Mouse (Mus musculus): Measurements from ENCODE around the gene Spag16.

Spag16 gene

GRCm38 (mm10) chr1:70082208-70082878, 255.6 kb downstream of the Spag16 start:
- DNase-seq (ENCODE audit: low spot score in 2 of 2): no peak

- no peak for DNase-seq (ENCODE audit: low spot score in 2 of 2)
These were observed 277.9 kb downstream of the Spag16 start for GRCm38 (mm10) chr1:70104683-70105082.

- no peak for DNase-seq (ENCODE audit: low spot score in 2 of 2)
These were observed 289.6 kb downstream of the Spag16 start for GRCm38 (mm10) chr1:70116212-70116982.

GRCm38 (mm10) chr1:70128035-70128434, 301.3 kb downstream of the Spag16 start:
- peak; percentile 13 to 18 for DNase-seq (ENCODE audit: low spot score in 2 of 2)

GRCm38 (mm10) chr1:70135547-70135946, 308.8 kb downstream of the Spag16 start:
- no peak for DNase-seq (ENCODE audit: low spot score in 2 of 2)

GRCm38 (mm10) chr1:70165343-70166158, 338.8 kb downstream of the Spag16 start:
- DNase-seq (ENCODE audit: low spot score in 2 of 2): no peak

GRCm38 (mm10) chr1:70180123-70180741, 353.5 kb downstream of the Spag16 start:
- no peak for DNase-seq (ENCODE audit: low spot score in 2 of 2)

GRCm38 (mm10) chr1:70264815-70265214, 438.0 kb downstream of the Spag16 start:
- no peak for DNase-seq (ENCODE audit: low spot score in 2 of 2)

GRCm38 (mm10) chr1:70265920-70266505, 439.2 kb downstream of the Spag16 start:
- no peak for DNase-seq (ENCODE audit: low spot score in 2 of 2)

GRCm38 (mm10) chr1:70270139-70270538, 443.4 kb downstream of the Spag16 start:
- peak; percentile 26 to 51 for DNase-seq (ENCODE audit: low spot score in 2 of 2)

- DNase-seq (ENCODE audit: low spot score in 2 of 2): no peak
These were observed 446.0 kb downstream of the Spag16 start for GRCm38 (mm10) chr1:70272753-70273152.

- DNase-seq (ENCODE audit: low spot score in 2 of 2): no peak
These were observed 452.5 kb downstream of the Spag16 start for GRCm38 (mm10) chr1:70279296-70279695.

- DNase-seq (ENCODE audit: low spot score in 2 of 2): no peak
These were observed 456.6 kb downstream of the Spag16 start for GRCm38 (mm10) chr1:70283388-70283787.

GRCm38 (mm10) chr1:70284140-70284539, 457.4 kb downstream of the Spag16 start:
- no peak for DNase-seq (ENCODE audit: low spot score in 2 of 2)

- peak; percentile 17 to 31 for DNase-seq (ENCODE audit: low spot score in 2 of 2)
These were observed 489.5 kb downstream of the Spag16 start for GRCm38 (mm10) chr1:70316128-70316765.

GRCm38 (mm10) chr1:70320951-70321350, 494.2 kb downstream of the Spag16 start:
- no peak for DNase-seq (ENCODE audit: low spot score in 2 of 2)

- no peak for DNase-seq (ENCODE audit: low spot score in 2 of 2)
These were observed 519.4 kb downstream of the Spag16 start for GRCm38 (mm10) chr1:70346179-70346578.

- DNase-seq (ENCODE audit: low spot score in 2 of 2): no peak
These were observed 524.6 kb downstream of the Spag16 start for GRCm38 (mm10) chr1:70351371-70351770.

GRCm38 (mm10) chr1:70354014-70354413, 527.2 kb downstream of the Spag16 start:
- no peak for DNase-seq (ENCODE audit: low spot score in 2 of 2)

GRCm38 (mm10) chr1:70371721-70372120, 545.0 kb downstream of the Spag16 start:
- peak; percentile 23 to 25 for DNase-seq (ENCODE audit: low spot score in 2 of 2)

GRCm38 (mm10) chr1:70380096-70380495, 553.3 kb downstream of the Spag16 start:
- peak in 1 of 2 experiments; percentile 9 for DNase-seq (ENCODE audit: low spot score in 2 of 2)
